Mouse (Mus musculus) urinary bladder, postnatal 4 days (tissue): ENCODE measurements around the gene Xpnpep2.

Experiments used
- DNase-seq, 2 experiments: peaks; one replicate each; pipeline ENCODE4 v3.0.0; 2021 to 2022; ENCODE audit warnings: low spot score in 2 of 2

The Xpnpep2 gene

DNA sequence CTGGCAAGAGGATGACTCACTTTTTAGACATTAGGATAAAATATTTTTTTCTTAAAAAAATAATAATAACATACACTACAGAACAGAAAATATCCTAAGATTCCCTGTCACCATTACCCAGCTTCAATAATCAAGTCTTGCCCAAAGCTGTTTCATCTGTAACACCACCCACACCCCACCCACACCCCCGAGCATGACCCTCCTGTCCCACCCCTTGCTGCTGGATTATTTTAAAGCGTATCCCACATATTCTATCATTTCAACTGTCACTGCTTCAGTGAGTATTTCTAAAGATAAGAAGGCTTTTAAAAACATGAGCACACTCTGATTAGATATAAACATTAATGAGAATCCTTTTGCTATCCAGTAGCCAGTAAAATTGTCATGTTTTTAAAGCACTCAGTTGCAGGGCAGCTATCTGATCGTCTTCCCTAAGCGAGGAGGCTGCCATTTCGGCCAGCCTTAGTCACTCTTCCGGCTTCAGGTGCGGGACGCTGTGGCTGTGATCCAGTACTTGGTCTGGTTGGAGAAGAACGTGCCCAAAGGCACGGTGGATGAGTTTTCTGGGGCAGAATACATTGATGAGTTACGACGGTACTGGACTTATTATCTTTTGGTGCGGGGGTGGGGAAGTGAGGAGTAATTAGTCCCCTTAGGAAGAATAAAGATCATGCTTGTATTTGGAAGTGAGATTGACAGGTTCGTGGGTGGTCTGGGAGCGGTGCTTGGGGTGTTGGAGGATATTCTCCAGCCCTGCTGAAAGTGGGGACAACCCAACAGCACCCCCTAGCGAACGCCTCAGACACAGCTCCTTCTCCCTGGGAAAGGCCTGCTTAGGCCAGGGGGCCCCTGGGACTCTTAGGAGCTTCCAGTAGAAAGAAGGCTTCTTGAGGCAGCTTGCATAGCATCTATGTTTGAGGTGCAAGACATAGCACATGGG is 15.9 kb downstream of the Xpnpep2 start:
- DNase-seq = peak; percentile 24 to 74

DNA sequence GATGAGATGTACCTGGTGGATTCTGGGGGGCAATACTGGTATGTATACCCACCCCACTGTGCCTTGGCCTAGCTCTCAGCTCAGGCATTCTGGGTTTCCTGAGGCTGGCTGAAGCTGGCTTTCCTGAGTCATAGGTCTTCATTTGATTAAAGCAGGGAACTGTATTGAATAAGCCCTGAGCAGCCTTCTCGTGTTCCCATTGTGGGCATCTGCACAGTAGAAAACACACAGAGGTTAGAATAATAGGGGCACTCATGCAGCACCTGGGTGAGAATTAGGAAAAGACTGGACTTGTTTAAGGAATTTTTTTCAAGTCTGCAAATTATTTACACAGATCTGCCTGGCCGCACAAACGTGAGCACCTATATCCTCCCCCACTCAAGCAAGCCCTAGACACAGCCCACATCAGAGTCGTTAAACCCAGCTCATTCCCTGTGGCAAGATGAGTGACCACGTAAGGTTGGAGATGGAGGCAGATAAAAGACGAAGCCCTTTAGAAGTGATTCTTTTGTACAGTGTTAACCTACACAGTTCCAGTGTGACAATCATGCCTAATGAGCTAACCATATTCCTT is 18.5 kb downstream of the Xpnpep2 start:
- no peak for DNase-seq

DNA sequence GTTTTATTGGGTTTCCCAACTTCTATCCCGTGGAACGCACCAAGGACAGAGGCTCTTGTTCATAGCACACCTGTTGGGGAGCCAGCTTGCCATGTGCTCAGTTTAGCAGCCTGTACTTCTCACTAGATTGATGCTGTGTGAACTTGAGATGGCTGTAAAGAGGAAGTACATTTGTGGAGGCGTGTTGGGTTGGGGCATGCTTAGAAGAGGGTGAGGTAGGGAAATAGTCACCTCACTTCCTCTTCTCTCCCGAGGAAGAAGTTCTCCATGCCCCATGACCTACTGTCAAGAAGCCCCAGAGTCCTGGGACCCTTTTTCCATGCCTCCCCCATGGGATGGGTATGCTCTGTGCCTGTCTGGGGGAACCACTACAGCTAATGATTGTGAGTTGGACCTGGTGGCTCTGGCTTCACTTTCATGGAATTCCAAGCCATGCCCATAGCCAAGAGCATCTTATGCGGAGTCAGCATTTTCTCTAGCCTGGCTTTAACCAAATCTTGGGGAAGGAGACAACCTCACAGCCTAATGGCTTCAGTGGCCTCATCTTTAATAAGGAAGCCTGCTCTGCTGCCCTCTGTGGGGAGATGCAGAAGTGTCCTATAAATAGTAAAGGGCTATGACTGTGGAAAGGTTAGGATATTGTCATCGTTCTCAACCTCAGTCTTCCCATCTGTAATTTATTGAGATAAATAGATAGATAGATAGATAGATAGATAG is 19.1 kb downstream of the Xpnpep2 start:
- DNase-seq = no peak

DNA sequence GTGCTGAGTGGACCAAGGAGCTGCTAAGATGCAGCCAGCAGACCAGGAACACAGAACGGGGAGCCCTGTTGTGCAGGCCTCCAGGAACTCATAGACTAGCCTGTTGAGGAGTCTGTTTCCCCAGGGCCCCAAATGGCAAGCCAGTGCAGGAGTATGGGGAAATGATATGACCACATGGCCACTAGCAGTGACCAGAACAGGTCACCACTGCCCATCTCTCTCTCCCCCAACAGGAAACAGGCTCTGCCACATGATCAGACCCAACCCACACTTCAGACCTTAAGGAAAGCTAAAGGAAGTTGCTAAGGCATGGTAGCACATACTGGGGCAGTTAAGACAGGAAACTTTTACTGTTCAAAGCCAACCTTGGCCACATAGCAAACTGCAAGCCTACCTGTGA is 20.6 kb downstream of the Xpnpep2 start:
- no peak for DNase-seq

DNA sequence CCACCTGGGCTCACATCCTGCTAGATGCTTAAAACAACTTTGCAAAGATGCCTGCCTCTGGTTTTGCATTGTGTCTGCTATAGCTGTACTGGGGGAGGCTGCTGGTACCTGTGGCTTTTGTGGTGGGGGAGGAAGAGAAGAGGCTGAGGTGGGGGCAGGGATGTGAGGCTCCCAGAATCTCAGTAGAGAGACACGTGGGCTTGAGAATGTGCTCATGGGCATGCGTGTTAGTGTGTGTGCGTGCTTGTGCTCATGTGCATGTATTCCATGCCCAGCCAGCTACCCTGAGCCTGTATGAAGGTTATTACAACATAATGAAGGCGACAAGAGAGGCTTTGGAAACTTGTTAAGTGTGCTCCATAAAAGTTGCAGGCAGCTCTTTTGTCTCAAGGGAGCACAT is 28.4 kb downstream of the Xpnpep2 start:
- no peak for DNase-seq

DNA sequence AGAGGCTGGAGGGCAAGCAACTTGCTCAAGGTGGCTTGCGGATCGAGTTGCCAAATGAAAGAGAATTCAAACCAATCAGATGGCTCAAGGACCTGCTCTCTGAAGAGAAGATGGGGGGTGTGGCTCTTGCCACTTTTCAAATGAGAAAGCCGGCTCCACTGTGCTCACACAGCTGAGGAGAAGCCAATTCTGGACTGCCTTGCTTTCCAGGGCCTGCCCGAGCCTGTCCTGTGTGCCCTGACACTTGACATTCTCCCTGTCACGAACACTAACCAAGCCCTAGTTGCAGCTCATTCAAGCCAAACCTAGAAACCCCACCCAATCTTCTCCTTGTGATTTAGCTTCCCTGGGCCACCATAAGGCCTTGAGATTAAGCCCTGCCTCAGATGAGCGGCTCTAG is 29.5 kb downstream of the Xpnpep2 start:
- DNase-seq = no peak

DNA sequence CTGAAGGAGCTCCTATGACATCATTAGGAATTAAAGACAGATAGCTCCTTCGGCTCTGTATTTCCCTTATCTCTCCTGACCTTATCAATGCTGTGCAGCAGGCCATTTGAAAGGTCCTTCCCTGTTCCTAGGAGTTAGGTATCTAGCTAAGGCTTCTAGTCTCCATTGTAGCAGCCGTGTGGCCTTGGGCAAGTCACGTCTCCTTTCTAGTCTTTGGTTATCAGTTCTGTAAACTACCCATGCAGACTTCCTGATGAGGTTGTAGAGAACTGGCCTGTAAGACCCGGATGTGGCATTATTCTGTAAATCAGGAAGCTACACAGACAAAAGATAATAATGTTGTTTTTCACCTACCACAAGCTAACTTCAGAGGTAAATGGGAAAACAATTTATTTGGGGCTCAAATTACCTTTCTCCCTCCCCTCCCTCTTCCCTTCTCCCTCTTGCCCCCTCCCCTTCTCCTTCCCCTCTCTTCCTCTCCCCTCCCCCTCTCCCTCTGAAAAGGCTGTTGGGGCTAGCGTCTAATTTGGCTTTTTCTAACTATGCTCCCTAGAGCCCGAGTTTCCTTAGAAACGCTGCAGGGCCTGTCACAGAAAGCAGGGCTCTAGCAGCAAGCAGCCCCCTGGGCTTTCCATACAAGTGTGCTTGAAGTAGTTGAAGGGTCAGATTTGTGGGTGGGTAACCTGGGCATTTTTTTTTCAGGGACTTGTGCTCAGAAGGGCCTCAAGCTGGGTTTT is 30.2 kb downstream of the Xpnpep2 start:
- no peak for DNase-seq

DNA sequence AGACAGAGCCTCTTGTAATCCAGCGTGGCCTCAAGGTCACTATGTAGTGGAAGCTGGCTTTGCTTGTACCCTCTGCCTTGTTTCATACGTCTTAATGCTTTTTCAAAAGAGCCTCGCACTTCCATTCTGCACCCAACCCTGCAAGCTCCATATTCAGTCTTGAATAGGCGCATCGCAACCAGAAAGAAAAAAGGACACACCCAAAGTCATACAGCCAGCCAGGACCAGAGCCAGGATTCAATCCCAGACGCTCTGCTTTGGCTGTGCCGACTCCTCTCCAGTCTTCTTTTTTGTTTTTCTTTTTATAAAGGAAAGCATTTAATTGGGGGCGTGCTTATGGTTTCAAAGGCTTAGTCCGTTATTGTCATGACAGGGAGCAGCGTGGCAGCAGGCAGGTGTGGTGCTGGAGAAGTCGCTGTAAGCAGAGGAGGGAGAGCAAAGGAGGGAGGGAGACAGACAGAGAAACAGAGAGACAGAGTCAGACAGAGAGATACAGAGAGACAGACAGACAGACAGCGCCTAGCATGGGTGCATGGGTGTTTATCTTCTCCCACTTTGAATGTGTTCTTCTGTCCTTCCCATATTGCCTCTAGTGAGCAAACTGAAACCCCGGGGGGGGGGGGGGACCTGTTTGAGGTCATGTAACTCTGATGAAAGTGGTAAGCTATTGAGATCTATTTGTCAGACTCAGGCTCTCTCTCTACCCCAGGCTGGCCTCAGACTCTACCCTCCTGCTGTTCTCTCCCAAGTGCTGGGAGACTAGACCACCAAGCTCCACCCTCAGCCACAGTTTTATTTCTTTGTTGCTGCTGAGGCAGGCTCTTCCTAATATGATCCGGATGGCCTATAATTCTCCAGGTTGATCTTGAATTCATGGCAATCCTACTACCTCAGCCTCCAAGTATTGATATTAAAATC is 31.1 kb downstream of the Xpnpep2 start:
- no peak for DNase-seq

DNA sequence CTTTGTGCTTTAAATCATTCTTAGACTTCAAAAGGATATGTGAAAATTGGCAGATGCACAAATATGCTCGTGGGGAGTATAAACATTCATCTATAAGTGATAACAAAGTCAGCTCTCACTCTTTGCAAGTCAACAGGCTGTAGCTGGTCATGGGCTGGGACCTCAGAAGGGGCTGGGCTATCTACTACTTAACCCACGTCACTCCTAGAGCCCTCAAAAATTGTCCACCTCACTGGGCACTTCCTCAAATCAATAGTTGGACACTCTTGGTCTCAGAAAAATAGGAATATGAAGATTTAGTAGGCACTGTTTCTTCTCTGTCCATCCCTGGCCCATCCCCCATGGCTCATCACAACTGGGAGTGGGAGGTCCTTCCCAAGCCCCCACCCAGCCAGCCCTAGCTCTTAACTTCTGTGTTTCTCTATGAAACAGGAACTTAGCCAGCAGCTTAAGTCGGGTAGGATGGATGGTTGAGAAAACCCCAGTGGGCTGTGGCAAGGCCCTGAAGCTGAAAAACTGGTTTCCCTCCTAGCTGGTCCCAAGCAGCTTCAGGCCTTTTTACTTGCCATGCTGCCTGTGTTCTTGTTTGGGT is 31.9 kb downstream of the Xpnpep2 start:
- no peak for DNase-seq

DNA sequence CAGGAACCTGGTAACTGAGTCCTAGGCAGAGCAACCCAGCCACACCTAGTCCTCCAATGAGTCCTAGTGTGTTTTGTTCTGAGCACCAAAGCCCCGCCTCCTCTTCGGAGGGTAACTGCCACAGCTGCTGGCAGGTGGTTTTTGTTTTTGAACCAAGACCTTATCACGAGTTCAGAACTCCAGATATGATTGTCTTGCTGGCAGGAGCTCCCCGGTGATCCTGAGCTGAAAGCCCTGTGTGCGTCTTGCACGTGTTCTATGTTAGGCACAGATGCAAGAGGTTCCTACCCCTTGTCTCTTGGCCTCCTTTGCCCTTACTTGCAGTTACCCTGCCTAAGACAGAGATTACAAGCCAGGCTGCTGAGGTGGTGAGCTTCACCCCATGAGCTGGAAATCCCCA is 33.0 kb downstream of the Xpnpep2 start:
- no peak for DNase-seq

DNA sequence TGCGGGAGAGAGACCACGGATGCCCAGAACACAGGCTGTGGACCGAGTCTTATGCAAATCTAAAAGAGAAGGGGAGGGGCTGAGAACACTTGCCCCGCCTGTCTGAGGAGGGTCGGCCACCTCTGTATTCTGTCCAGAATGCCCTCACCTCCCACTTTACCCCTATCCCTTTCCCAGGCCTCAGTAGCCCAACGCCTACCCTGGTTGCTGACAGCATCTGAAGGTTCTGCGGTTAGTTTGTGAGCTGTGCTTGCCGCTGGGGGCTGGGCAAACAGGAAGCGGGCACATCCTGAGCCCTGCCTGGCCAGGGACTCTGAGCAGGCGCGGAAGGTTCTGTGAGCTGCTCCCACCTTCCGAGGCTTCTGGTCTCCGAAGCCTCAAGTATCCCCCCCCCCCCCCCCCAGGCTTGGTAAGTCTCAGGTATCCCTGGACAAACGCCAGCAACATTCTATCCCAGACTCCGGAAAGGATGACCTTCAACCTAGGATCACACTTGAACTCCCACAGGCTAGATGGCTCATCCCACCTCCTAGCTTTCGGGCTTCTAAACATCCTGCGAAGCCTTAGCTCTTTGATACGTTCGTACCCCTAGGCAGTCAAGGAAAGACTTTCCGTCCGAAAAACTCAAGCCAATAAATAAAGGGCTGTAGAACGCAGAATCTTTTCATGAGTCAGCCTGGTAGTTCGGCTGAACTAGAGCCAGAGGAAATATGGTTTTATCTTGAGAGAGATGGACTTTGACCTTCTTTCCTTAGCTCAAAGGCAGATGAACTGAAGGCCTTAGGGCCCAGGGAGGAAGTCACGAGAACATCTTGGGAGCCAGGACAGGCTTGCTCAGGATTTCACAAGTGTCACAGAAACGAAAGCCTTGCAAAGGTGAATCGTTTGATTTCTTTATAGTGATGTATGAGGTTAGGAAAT is 35.1 kb downstream of the Xpnpep2 start:
- DNase-seq = no peak

DNA sequence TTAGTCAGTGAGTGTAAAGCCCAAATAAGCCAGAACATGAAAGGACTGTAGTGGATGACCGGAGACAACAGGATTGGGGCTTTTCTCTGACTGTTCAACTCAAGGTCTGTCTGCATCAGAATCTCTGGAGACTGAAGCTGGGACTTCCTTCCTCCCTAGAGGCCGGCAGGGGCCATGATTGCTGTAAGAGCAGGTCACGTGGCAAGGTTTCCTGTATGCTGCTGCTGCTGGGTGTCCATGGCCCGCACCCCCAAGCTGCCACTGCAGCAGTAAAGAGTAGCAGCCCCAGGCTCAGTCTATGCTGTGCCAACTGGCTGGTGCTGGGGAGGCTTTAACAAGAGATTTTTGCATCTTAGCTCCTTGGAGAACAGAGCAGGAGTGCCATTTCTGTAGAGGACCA is 37.7 kb downstream of the Xpnpep2 start, which contains the start of gene Sash3:
Sash3 (plus strand) TSS at position 175 of the 400 bp plus-strand sequence.
- no peak for DNase-seq

DNA sequence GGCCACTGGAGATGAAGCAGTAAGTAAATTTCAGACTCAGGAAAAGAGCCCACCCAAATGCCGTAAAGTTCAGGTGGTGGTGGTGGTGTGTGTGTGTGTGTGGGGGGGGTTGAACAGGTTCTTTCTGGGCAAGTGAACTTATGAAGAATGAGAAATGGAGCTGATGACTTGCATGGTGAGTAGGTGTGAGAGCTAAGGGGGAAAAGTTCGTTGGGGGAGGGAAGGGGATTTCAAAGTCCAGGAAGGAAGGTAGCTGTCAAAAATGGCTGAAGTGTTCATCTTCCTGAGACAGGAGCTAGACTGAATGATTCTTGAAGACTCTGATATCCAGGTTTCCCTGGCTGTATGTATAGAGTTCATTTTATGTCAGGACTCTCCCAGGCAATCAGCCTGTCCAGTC is 38.7 kb downstream of the Xpnpep2 start:
- DNase-seq = no peak

DNA sequence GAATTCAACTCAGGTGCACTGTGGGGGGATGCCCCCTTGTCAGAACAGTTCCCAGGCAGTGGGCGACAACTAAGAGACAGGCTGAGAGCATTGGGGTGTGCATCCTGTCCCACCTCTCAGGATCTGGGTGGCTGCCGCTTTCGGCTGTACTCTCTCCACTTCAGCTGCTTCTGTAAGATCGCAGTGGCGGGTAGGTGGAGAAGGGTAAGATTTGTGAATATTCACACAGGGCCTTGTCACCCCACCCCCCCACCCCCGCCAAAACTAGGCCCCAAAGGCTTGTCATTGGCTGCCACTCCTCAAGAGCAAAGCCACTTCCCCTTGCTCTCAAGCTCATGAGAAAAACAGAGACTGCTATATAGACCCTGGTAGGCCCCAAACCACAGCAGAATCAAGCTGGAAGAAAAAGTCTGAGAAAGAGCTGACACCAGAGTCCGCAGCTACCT is 39.2 kb downstream of the Xpnpep2 start:
- no peak for DNase-seq

DNA sequence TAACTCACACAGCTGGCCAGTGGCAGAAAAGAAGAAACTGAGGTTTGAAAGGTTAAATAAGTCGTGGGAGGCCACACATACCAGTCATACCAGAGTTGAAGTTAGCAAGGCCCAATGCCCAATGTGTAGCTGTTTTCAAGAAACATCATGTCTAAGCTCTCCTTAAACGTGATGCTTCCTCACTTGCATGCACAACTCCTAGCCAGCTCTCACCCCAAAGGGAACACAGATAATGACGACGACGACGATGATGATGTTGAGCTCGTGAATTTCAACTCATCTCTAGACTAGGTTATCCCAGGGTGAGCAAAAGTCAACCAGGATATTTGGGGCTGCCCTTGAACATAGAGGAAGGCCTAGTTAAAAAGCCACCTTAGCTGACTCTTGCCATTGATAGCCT is 43.6 kb downstream of the Xpnpep2 start:
- no peak for DNase-seq

DNA sequence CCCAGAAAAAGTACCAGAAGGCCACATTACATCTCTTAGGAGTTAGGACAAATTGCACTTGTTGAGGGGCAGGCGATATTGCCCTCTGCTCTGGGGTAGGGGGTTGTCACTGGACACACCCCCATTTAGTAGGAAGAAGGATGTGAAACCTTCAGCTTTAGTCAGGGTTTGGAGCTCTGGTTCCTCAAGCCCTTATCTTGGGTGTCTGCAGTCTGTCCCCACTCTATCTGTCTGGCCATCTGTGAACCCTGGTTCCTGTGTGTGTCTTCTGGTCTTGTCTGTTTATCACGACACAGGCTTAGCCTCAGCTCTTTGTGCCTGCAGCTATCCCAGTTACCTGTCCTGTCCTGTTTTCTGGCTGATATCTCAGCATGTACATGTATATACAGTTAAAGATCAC is 44.9 kb downstream of the Xpnpep2 start:
- no peak for DNase-seq

DNA sequence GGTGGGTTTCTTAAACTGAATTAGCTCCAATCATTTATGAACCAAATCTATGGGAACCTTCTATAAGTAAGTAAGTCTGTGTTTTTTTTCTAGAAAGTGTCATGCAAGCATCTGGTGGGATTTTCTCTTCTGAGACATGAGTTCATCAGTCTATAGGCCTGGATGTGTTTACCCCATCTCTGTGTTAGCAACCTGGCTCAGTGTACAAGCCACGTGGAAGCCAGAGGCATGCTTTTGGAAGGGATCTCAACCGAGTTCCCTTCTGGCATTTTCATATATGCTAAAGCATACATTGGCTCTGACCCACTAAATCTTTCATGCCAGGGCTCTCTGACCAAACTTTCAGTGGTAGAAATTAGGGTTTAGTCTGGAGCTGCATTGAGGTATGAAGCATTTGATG is 45.4 kb downstream of the Xpnpep2 start:
- DNase-seq = no peak

DNA sequence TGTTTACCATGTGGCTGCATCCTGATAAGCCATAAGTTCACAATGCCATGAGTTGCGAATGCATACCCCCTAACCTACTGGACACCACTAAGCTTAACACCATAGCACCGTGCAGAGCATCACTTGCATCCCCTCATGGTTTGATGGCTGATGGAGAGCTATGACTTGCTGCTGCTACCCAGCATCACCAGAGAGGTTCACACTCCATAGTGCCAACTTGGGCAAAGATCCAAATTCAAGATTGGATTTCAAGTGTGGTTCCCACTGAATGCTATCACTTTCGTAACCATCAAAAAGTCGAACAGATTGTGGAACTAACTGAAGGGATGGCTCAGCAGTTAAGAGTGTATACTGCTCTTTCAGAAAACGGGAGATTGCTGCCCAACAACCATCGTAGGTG is 47.0 kb downstream of the Xpnpep2 start:
- no peak for DNase-seq

DNA sequence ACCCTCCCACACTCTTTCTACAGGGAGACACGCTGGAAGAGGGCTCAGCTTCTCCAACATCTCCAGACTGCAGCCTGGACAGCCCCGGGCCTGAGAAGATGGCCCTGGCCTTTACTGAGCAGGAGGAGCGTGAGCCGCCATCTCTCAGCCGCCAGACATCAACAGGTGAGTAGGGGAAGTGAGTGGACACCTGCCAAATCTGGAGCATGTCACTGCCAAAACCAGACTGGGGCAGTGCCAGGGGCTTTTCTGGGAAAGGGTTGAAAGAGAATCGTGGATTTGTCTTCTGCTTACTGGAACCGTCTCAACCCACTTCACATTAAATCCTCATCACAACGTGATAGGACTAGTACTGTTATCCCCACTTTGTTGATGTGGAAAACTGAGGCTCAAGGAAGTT is 48.9 kb downstream of the Xpnpep2 start:
- DNase-seq = no peak
